Mouse (Mus musculus) NIH3T3 (cell line): ENCODE results near the gene Mcm3.

Experiments used
- DNase-seq: peaks from one replicate; pipeline ENCODE4 v3.0.0-alpha.2; 2012; ENCODE audit warnings: low read depth

Gene Mcm3

DNA sequence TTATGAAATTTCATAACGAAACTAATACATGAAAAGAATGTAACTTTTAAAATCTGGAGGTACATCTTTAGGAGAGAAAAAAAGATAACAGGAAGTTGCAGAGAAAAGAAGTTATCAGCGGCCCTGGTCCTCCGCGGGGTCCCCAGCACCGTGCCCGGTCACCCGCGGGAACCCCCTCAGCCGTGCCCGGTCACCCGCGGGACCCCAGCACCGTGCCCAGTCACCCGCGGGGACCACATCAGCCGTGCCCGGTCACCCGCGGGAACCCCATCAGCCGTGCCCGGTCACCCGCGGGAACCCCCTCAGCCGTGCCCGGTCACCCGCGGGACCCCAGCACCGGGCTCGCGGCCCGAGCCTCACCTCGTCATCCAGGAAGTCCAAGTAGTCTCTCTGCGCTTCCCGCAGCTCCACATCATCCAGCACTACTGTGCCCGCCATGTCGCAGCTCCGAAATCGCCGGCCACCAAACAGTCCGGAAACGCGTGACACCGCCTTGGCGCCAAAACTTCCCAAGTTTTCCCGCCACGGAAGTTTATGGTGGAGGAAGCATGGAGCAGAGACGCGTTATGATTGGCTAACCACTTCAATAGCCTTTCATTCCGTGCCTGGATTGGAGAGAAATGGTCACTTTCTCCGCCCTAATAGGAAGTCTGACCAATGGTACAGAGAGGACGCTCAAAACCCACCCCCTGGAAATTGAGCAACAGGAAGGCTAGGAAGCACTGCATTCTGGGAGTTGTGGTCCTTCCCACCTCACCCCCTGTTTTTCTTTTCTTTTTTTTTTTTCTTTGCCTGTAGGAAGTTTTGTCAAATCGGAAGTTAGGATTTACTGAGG, at the start of gene Mcm3:
Gene Mcm3, minus strand, starts transcription at position 542 of the 835 bp plus-strand sequence.
- peak; percentile 97 for DNase-seq

DNA sequence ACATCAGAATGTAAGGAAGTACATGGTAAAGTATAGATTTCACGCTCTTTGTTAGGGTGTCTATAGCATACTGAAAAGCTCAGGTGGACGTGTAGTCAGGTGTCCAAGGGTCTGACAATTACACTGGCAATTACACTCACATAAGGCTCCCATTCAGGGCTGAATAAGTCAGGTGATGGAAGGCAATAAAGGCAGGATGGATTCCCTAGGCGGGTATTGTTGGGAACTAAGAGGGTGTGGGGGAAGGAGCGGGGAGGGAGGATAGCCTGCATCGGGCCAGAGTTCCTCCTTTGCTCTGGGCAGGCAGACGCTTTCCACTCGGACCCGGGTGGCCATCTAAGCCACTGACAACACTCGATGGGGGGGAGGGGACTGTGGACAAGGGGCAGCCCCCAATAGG, 47.9 kb upstream of the Mcm3 start:
- DNase-seq: no peak

DNA sequence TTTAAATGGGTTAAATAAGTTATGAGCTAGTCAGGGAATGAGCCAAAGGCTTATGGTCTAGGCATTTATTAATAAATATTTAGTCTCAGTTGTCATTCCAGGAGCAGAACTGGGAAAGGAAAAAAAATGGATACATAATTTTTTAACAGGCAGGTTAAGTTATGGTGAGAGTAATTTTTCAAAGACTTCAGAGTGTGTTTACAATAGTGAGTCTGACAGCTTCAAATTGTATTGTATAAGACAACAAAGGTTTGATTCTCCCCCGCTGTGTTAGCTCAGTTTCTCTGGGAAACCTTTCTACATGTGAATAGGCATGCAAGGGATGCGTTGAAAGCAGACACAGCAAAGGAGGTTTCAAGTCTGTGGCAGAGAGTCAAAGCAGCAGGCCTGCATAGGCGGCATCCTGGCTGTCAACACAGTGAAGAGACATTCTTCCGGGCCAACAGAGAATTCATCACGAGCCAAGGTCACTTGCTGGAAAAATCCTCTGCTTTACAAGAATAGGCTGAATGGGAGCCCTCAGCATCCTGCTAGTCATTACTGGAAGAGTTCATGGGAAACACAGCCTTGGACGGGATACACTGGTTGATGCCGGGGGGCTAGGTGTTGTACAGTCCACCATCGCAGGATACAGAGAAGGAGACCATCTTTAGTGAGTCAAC, 47.3 kb upstream of the Mcm3 start:
- DNase-seq: no peak

DNA sequence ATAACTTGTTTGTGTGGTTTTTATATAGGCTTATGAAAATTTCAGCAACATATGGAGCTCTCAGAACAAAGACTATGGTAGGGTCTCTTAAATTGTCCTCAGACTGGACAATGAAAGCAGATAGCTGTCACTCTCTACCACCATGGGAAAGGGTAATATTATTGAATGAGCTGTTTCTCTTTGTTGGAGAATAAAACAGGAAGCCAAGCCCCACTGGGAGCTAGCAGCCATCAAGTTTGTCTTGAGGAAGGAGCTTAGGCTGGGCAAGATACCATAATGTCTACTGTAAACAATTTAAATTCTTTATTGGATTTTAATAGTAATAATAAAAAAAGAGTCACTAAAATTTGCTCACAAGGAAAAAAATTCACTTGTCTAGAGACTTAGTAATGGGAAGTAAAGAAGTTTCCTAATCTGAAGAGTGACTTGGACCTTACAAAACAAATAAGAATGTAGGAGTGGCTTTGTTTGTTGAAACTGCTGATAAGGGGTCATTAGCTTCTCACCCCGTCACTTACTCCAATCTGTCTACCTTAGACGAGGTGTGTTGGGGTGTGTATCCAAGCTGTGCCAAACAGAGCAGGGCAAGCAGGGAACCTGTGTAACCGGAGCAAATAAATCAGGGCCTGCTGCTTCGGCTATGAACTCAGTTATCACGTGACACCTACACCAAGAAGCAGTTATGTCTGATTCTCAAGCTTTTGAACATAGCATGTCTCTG, 43.5 kb upstream of the Mcm3 start:
- DNase-seq: no peak

DNA sequence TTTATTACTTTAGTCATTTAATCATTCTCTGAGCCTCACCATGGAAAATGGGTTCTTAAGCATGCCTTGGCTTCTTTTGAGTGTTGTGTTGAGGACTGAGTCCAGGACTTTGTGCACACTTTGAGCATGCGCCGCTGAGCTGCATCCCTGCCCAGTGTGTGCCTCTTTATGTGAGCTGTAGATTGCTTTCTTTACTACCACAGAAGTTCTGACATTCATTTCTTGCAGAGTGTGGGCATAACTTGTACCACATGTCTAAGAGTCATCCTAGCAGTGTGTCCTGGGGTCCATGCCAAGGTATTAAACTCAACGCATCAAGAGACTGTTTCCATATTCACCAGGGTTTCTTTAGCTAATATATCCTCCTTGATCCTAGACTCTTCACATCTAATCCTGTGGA, 41.8 kb upstream of the Mcm3 start:
- DNase-seq: peak; percentile 19

DNA sequence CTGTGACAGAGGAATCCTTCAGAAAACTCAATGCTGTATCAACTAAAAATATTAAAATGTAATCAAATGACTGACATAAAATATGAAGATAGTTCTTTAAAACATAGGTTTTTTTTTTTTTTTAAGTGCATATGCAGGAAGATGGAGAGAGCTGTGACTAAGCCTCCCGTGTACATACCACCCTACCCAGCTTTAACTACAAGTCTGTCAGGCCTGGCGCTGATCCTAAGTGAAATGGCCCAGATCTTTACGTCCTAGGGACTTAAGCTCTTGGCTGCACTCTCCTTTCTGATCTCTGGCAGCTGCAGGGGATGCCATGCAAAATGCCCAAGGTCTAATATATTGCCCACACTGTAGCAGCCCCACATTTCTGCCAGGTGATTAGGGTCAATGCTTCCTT, 40.7 kb upstream of the Mcm3 start:
- DNase-seq: no peak

DNA sequence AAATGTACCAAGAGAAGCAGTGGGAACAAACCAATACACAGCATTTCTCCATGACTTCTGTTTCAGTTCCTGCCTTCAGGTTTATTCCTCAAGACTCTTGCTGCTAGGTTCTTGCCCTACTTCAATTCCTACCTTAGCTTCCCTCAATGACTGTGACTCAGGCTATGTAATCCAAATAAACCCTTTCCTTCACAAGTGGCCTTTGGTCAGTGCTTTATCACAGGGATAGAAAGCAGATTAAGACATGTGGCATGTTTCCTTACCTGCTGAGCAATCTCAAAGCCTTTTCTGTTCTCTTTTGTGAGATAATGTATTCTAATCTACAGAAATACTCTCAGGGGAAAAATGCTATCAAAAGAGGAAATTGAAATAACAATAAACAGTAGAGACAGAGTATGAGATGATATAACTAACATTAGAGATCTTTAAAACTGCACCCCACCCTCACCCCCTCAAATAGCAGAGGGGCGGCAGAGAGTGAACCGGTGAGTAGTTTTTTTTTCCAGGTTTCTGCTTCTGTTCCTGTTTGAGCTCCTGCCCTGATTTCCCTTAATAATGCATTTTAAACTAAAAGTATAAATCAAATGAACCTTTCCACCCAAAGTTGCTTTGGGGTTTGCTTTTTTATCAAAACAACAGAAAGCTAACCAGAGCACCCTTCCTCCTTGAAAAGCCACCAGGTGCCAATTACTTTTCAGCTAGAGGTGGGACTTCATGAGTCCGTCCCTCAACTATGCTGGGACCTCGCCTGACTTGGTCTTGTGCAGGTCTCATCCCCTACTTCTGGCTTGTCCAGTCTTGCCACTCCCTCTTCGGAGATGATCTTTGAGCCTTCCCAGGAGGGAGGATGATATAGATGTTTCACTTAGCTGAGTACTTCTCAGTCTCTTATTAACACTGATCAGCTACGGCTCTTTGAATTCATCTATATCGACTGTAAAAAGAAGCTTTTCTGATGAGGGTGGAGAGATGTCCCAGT, 37.1 kb upstream of the Mcm3 start:
- no peak for DNase-seq

DNA sequence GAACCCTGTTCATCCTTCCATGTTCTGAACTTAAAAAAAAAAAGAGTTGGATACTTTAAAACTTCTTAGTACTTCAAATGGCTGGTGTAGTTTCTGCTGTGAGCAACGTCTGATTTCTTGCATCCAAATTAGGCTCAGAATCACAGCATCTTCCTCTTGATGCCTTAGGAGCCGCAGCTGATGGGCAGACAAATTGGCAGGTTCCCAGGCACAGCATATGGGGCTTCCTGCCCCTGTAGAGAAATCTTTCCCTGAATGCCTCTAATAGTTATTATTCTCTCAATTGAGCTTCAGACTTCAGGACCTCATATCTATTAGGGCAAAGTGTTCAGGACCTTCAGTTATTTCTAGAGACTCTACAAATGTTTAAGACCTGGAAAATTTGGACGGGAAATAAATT, 19.8 kb upstream of the Mcm3 start:
- DNase-seq: no peak

DNA sequence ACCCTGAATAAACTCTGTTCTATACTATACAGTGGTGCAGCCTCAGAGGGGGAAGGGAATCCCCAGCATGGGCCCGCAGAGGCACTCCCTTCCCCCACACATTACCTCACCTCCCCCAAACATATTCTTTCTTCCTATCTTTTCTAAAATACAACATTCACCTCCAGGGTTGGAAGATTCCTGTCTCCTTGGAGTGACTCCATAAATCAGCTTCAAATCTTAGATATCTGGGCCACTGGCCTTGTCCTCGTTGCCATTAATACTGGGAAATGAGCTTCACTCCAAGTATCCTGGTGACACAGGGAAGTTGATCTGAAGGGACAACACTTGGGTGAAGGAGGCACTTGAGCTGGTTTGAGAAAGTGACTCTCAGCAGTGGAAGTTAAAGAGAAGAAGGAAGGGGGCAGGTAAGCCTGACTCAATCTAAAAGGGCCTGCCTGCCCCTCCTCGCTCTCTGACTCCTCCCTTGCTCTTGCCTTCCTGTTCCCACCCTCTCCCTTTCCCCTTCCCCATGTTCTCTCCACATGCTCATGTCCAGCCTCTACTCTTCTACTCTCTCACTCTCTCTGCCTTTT, 16.5 kb upstream of the Mcm3 start:
- DNase-seq: no peak

DNA sequence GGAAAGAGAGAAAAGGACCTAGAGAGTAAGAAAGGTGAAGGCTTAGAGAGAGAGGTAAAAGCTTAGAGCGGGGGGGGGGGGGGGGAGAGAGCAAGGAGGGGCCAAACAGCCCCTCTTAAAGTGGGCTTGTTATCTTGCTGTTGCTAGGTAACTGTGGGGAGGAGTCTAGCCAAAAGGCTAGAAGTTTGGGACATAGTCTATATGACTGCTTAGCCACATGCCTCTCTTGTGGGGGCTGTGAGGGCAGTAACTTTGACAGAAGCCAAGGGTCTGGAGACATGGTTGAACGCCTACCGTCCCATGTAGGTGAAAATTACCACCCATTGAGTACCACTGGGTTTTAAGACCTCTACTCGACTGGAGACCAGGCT, 13.0 kb upstream of the Mcm3 start:
- no peak for DNase-seq

DNA sequence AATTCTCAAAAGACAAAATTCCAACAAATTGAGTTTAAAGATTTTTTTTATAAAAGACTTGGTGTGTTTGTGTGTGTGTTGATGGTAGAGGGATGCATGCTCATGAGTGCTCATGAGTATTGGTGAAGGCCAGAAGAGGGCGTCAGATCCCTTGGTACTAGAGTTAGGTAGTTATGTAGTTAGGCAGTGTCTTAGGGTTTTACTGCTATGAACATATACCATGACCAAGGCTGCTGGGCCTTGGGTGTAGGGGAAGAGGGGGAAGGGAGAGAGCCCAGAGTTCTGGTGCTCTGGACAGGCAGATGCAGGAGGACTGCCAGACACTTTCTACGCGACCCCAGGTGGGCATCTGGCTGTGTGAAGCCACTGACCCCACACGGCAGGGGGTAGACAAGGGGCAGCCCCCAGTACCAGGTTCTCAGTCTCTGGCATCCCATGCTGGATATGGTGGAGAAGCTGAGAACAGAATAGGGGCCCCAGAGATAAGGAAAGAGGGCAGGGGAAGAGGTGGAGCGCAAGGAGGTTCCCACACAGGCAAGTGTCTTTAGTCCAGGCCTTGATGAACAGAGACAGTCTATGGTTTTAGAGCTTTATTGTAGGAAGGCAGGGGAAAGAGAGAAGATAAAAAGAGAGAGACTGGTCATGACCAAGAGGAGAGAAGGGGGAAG, 12.5 kb upstream of the Mcm3 start:
- DNase-seq: no peak

DNA sequence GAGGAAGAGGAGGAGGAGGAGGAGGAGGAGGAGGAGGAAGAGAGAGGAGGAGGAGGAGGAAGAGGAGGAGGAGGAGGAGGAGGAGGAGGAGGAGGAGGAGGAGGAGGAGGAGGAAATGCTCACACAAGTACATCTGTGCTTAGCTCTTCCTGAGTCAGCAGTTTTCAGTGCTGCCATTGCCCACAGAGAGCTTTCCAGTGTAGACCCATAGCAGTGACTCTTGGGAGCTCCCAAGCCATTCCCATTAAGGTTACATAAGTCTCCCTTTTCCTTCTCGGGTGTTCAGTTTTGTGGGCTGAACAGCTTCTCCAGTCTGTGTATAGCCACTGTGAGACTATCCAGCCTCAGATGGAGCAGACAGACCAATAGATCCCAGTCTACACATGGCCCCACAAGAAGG, 10.4 kb upstream of the Mcm3 start:
- no peak for DNase-seq

DNA sequence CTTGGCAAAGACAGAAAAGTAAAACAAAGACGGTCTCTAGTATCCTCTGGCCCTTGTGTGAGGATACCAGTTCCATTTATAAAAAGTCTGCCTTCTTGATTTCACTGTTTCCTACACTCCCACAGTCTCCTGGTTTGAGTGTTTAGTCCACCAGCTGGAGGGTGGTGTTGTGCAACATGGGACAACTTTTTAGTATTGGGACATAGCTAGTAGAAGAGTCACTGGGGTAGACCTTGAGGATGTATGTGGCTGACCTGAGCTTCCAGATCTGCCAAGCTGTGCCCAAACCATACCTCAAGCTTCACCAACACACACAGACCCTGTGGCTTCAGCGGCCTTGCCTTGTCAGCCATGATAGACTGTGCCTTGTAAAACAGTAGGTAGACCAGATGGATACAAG, 7.9 kb upstream of the Mcm3 start:
- DNase-seq: no peak

DNA sequence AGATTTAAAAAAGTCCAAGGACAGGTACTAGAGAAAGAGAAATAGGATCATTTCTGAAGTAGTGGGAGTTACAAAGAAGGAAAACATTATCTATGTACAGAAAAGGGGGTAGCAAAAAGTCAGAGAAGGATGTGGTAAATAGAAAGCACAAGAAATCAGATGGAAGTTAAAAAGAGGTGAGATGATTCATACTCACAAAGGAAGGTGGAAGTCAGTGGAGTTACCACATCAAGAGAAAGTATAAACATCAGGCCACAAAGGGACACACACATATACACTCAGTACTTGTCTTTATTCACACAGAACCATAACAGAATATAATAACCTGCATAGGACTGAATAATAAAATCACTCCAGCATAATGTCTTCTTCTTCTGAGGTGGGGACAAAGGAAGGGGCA, 4.9 kb upstream of the Mcm3 start:
- DNase-seq: no peak

DNA sequence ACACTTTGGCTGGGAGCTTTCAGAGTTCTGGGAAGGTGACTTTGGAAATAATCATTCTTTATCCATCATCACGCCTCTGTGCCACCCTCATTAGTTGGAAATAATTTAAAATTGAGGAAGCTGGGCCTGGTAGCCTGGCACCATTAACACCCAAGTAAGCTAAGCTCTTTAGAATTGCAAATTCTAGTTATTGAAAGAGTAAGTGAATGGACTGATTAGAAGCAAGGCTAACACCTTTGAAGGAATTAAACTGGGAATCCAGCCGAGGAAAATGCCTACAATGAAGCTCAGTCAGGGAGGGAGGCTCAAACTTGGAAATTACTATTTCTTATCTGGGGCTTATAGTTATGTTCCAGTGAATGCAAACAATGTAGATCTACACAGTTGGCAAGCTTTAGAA, 3.8 kb upstream of the Mcm3 start:
- no peak for DNase-seq

DNA sequence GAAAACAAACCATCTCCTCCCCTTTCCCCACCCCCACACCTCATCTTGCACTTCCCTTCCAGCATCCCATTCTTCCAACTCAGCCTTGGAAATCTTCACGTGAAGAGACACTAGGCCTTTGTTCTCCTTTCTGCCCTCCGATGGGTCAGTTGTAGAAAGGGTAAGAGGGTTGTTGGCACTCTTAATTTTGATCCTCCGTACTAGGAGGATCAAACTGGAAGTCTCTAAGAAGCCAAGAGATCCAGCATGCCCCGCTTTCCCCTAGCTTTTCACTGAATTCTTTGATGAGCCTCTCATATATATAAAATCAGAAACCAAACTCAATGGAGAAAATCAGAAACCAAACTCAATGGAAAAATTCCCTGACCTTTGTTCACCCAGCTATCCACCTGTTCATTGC, 3.4 kb upstream of the Mcm3 start:
- no peak for DNase-seq

DNA sequence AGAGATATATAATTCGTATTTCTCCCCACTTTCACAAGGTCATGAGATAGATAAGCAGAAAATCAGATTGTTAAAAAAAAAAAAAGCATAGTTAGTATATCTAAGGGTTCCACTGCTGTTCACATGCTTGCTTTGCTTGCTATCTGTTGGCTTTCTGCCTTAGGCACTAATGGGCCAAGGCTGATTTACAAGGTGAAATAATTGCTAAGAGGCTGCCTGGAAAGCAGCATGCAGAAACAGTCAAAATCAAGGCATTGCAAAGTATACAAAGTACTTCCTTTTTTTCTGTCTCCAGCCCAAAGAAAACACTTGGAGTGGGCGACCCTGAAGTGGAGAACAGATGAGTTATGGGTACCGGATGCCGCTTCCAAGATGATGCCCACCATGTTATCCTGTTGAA, 847 bp upstream of the Mcm3 start:
- DNase-seq: no peak

DNA sequence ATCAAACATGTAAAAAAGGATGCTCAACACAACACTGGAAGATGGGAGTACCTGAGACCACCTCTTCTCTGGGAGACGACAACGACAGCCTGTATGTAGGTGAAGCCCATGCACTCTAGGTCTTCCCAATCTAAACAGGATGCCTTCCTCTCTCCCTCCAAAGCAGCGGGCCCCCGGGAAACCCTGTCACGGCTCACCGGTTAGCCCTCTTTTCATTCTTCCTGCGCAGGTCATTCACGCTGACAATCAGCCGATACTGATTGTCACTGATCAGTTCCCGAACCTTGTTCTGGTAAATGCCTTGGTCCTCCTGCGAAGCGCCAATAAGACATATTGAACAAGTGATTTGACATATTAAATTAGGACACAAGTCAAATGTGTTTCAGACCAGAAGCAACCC, 2.5 kb downstream of the Mcm3 start:
- DNase-seq: no peak

DNA sequence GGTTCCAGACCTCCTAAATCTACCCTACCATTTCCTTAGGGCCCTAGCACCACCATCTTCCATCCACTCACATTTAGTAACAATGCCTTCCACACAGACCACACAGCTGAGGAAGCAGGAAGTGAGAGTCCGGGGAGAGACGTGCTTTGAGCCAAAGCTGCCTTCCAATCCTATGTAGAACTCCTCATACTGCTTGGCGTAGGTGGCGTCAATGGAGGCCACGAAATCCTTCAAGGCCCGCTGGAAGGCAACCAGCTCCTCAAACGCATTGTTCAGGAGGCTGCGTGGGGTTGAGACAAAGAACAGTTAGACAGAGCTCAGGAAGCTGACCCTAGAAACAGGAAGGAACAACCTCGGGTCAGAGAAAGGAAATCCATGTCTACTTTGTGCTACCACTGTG, 2.9 kb downstream of the Mcm3 start:
- DNase-seq: no peak

DNA sequence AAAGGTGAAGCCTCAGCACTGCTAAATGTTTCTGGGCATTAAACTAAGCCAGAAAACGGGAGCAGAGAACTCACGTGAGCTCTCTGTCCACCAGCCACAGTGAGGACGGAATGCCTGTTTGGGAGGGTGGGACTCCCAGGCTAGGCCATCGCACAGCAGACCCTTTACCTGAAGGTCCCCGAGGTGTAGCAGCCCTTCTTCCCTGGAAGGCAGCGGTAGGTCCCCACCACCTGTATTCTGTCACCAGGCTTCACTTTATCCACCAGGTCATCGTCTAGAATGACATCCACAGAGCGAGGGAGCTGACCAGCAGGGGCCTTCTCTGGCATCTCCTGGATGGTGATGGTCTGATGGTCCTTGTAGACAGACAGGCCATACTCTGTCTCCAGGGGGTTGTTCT, 5.6 kb downstream of the Mcm3 start:
- DNase-seq: no peak

DNA sequence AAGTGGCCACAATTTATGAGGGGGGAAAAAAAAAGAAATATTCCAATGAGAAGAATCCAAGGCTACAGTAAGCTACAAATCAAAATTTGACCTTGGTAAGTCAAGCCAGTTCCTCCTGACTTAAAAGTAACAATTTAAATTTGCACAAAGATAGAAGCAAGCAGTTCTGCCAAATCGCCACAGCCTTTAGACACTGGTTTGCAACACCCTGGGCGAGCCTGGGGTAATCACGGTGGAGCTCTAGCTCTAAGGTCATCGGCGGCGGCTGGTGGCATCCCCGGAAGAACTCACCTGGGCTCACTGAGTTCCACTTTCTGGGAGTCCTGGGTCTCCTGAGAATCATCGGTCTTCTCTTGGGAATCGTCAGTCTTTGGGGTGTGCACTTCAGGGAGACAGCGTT, 15.6 kb downstream of the Mcm3 start:
- DNase-seq: no peak
